Mouse (Mus musculus): ENCODE data around the gene Cacna1d.
A peak's percentile ranks its signal among the peaks of the same experiment; 100 is the strongest.

The Cacna1d gene

GRCm38 (mm10) chr14:30138379-30138964, 352.8 kb downstream of the Cacna1d start:
- peak; percentile 17 for DNase-seq

DNA sequence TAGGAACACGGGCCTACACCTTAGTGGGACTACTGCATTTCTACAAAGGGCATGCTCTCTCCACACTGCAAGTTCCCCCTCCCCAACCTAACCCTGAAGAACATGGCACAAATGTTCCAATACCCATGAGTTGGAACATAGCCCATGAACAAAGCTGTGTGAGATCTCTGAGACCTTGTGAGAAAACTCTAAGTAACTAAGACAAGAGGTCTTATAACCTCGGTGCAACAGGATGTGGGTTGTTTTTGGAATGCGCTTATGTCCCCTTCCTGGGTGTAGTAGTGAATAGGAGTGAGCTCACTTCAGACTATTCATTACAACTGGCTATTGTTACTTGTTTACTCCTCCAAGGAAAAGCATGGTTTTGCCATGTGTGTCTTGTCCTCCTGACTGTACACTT, 353.3 kb downstream of the Cacna1d start:
- DNase-seq: peak; percentile 42

- DNase-seq: peak; percentile 93
Measured at GRCm38 (mm10) chr14:30136965-30137364, 354.3 kb downstream of the Cacna1d start.

GRCm38 (mm10) chr14:30135351-30135750, 355.9 kb downstream of the Cacna1d start:
- no peak for DNase-seq

- DNase-seq: peak; percentile 45
Measured at GRCm38 (mm10) chr14:30133684-30134083, 357.6 kb downstream of the Cacna1d start.

DNA sequence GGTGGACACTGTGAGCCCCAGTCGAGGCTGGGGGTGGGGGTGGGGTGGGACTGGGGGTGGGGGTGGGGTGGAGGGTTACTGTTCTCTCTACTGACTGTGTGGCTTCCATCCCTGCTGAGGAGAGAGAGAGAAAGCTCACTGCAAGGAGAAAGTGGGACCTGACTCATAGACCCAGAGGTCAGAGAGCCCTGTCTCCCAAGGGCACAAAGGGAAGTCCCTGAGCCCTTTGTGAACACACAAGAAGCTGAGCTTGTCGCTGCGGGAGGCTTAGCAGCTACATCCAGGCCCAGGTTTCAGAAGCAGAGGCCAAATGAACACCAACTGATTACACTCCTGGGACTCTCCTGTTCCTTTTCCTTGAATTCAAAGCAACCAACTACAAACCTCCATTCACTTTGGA, 360.0 kb downstream of the Cacna1d start:
- no peak for DNase-seq

- DNase-seq: no peak
Measured at GRCm38 (mm10) chr14:30130092-30130491, 361.2 kb downstream of the Cacna1d start.

DNA sequence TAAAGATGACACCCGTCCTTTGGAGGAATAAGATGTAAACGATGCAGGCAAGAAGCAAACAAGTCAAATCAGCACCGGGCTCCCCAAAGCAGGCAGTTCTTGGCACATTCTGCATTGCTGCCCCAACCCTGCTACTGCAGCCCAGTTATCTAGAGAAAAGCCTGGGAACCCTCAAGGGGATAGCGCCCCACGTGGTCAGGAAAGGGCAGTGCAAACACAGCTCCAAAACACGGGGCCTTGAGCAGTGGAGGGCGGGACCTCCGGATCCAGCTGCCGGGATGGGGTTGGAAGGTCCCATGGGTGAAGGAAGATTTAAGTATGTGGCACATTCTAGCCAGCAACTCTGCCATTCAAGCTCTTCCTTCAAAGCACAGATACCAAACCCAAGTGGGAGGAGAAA, 361.9 kb downstream of the Cacna1d start:
- peak; percentile 56 for DNase-seq

- peak; percentile 37 for DNase-seq
Measured at GRCm38 (mm10) chr14:30124951-30125690, 366.1 kb downstream of the Cacna1d start.

GRCm38 (mm10) chr14:30120023-30120422, 371.2 kb downstream of the Cacna1d start:
- DNase-seq: no peak

DNA sequence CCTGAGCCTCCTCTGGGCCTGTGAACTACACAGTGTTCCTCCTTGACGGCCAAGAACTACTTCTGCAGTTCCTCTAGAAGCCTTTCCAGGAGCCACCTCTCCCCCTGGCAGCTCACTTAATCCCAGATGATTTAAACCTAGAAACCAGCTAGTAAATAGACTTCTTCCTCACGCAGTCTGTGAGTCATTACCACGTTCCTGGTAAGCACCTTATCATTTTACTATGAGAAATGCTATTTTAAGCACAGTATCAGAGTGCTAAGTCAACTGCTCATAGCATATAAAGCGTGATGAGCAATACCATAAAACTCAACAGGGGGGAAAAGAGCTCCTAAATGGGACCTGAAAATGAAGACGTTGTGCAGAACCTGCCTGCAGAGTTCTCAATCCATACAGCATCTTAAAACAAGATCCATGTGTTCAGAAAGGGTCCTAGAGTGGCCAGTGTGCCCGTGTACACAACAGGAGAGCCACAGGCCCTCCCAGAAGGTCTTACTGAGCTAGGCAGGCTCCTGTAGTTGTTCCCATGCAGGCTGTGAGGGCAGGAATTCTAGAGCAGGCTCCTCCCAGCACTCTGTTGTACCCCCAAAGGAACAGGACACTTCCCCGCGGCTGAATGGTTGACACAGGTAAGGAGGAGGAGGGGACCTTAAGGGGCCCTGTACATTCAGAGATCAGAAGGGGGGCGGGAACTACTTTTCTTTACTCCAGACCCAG, 377.7 kb downstream of the Cacna1d start:
- DNase-seq: no peak

GRCm38 (mm10) chr14:30109079-30109478, 382.2 kb downstream of the Cacna1d start:
- DNase-seq: peak; percentile 56

DNA sequence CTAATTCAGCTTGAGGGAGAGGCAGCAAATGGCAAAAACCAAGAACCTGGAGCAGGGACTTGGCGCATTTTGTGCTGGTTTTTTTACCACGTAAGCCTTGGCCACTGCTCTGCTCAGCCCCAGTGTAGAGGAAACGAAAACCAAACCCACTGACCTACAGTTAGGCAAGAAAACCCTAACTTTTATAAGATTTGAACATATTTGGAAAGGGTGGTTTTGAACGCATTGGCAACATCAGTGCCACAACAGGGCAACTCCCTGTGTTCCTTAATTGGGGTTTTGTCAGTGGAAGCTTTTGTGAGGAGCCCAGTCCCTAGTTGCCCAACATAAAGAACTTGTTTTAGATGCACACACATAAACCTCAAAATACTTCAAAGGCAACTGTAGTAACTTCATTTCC, 384.7 kb downstream of the Cacna1d start:
- no peak for DNase-seq

DNA sequence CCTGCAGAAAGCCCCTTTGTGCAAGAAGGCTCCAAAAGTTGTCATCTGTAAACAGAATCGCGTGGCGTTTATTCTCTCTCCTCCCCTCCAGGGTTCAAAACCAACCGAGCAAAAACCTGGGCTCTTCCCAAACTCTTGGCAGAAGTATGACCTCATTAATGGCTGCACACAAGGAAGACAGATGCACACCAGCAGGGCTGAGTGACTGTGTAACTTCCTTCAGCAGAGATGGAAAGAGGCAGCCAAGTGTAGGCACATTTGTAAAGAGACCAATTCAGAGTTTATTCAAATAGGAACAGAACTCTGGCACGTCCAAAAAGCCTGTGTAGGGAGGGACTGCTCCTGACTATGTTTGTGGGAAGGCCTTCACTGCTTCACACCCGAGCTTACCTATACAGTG, 385.7 kb downstream of the Cacna1d start:
- no peak for DNase-seq

GRCm38 (mm10) chr14:30103946-30104536, 387.2 kb downstream of the Cacna1d start:
- DNase-seq: peak; percentile 84

- DNase-seq: peak; percentile 70
Measured at GRCm38 (mm10) chr14:30097239-30097638, 394.0 kb downstream of the Cacna1d start.

DNA sequence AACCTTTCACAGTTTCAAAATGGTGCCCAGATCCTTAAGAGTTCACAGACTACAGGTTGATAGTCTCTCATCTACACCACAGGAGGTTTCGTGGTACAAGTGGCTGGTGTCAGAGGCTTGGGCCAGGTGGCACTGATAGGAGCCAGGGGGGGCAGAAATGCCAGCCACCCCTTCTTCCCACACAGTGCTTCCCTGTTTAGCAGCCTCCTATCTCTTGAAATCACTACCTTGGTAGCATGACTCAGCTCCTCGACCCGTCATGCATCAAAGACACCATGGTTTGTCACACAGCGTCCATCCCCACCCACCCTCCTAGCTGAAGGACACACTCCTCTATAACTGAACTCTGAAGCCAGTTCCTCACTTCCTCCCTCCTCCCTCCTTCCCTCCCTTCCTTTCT, 398.8 kb downstream of the Cacna1d start:
- peak; percentile 18 for DNase-seq

- DNase-seq: peak; percentile 55
Measured at GRCm38 (mm10) chr14:30092021-30092420, 399.2 kb downstream of the Cacna1d start.

DNA sequence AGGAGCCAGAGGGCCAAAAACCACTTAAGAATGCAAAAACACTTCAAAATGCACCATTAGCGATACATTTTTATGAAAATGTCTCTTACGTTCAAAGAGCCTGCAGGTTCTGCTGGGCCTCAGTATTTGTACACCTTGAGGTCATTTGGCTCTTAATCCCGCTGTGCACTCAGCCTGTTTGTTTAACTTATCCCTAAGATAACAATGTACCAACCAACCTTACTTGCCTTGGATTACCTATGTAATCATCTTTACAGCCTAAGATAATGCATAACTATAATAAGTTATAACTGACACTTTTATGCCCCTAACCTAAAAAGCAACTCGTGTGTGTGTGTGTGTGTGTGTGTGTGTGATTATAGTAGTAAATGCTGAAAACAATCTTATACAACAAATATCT, 411.5 kb downstream of the Cacna1d start:
- no peak for DNase-seq

- no peak for DNase-seq
Measured at GRCm38 (mm10) chr14:30078115-30078808, 413.0 kb downstream of the Cacna1d start.

DNA sequence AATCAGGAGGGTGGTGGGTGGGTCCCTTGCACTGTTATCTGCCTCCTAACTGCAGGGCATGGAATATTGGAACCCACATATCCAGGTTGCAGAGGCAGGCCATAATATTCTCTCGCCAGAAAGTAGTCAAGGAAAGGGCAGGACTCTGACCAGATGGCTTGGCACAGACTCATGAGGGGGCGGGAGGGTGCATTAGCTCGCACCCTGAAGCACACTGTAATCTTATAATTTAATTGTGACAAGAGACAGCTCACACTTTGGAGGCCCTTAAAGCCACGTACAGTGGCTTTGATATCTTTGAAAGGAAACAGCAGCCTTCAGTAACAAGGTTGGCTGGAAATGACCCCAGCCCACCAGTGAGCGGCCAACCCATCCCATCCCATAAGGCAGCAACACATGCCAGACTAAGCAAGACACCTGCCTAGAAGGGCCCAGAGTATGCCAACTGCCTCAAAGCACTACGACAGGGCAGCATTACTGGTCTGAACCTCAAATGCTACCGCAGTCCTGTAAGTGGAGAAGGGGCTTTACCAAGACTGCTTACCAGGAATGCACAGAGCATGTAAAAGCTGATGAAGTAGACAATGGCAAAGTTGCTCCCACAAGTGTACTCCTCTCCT, 415.9 kb downstream of the Cacna1d start:
- no peak for DNase-seq

DNA sequence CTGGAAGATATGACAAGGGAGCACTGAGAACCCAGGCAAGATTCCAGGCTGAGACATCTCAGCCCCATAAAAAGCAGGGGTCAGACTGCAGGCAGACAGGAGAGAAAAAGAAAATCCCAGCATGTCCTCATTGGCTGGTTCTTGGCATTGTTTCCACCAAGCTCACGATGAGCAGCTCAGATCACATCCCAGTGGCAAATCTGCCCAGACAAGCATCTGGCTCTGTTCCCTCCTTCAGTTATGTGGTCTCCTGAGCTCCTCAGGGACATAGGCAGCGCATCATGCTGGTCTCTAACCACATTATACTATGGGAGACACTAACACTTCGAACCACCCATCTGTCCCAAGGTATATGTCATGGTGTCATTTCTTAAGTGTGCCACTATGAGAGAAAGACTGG, 422.7 kb downstream of the Cacna1d start:
- DNase-seq: no peak

- no peak for DNase-seq
Measured at GRCm38 (mm10) chr14:30066752-30067151, 424.5 kb downstream of the Cacna1d start.
